Mouse (Mus musculus) cerebellum, adult 11-12 months (tissue): ENCODE results near the gene Tbc1d16.

Source experiments
- DNase-seq: peaks from one replicate; pipeline ENCODE4 v3.0.0; 2022

Gene Tbc1d16

DNA sequence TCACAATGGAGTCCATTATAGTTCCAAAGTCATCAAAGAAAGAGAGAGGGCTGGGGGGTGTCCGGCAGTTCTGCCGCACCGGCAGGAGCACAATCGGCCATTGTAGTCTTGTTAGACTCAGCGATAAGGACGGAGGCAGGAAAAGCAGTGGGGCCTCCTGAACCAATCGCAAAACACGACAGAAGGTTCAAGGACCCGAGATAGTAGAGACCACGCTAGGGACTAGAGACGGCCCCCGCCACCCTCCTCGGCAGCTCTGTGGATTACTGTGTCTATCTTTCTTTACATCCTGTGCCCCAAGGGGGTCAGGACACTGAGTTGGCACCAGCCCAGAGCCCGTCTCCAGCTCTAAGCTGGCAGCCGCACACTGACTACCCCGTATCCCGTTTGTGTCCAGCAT lies 93.7 kb downstream of the Tbc1d16 start:
- peak; percentile 51 for DNase-seq

DNA sequence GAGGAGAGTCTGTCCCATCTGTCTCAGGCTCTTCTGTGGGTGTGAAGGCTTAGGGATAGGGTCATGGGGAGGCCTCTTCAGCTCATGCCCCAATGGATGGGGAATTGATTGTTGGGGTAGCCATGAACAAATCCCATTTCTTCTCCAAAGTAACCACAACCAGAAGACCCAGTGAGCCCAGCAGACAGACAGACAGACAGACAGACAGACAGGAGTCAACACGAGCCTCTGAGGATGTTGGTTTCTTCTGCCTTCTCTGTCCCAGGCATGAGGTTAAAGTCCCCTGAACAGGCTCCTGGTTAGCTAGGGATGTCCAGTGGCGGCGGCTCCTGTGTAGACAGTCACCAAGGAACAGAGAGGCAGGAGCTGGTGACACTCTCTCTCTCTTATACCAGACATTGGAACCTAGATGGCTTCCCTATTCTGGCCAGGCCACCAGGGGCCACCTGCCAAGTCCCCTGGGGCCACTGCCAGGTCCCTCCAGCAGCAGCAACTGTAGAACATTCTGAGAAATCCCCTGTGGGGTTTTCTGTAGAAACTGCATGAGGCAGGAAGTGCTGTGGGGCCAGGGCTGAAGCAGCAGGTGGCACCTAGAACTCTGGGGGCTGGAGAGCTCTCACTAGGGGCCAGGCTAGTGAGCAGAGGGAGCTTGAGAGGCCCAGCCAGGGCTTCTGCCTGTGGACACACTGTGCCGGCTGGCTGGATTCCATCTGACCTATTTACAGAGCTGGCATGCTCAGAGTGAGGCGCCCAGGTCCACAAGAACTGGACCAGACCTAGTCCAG lies 94.7 kb downstream of the Tbc1d16 start:
- peak; percentile 94 for DNase-seq

DNA sequence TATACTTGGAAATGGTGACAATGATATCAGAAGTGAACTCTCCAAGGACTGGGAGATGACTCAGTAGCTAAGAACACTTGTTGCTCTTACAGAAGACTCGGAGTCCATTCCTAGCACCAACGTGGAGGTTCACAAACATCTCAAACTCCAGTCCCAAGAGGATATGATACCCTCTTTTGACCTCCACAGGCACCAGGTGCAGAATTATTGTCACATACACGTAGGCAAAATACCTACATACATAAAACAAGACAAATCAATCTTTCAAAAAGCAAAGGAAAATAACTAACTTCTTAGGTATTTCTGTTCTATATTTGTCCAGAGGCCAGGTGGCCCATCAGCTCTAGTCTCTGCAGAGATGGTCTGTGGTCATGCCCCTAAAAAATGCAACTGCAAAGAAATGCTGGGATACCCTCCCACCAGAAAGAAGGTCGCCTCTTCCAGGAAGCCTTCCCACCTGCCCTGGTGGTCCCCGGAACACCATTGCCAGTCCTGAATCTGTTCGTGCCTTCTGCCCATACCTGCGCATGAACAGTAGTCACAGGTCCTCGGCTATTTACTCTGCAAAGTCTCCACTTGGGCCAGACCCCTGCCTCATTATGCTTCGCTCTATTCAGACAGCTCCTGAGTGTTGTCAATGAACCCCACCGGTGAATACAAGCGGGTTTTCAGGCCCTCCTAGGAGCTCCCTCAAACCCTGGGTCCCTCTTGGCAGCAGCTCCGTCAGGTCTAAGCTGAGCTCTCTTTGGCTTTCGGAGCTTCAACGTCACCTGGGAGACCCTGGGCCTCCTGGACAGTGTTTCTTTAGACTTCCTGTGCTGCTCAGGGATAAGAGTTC lies 95.9 kb downstream of the Tbc1d16 start:
- peak; percentile 16 for DNase-seq

GRCm38 (mm10) chr11:119130081-119130765 lies 98.1 kb downstream of the Tbc1d16 start:
- DNase-seq, result no peak

GRCm38 (mm10) chr11:119129281-119130058 lies 98.8 kb downstream of the Tbc1d16 start:
- no peak for DNase-seq

DNA sequence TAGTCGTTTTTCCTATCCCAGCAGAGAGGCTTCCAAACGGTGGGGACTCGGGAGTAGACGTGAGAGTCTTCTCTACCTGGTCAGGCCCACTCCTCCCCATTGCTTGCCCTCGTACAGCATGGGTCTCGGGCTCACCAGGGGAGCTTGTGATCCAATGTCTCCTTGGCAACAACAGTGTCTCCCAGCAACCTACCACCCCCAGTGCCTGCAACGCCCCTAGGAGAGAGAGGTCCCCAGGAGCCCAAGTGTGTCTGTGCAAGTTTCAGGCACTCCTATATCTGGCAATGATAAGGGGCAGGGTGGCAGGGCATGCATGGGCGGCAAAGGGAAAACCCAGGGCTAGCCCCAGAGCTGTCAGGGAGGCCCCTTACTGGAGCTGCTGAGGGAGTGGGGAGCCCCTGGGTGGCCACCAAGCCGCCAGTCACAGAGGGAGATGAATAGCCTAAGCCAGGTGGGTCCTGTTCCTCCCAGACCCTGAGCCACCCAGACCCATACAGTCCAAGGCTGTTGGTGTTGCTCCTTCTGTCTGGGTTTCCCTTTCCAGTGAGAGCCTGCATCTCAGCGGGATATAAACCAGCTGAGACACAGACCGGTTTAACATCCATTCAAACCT lies 99.5 kb downstream of the Tbc1d16 start:
- DNase-seq, result no peak

DNA sequence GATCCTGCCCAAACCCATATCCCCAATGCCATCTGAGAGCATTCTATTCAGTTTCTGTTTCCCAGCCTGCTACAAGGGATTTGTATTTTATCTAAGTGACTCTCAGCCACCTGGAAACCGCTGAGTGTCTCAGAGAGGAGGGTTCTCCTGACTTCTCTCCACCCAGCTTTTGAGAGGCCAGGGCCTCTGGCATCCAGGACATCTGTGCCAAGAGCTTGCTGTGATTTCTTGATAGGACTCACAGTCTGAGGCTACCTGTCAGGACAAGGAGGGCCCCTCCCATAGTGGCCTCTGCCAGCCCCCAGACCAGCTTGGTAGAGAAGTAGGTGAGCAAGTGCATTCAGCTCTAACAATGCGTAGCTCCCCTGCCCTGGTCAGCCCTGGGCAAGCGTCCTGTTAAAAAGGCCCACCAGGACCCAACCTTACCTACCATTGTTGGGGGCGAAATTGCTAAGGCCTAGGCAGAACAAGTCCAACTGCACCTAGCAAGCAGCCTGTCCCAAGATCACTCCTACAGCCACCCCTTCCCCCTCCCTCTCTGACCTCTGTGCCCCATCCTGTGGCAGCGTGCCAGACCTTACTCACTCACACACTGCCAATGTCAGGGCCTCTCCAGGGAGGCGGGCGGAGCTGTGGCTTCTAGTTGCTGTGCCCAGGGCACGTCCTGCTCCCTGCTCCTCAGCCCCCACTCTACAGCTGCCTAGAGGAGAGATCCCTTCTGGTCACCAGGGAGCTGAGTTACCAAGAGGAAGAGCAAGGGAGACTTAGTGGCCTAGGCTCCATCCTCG lies 100.4 kb downstream of the Tbc1d16 start:
- no peak for DNase-seq

DNA sequence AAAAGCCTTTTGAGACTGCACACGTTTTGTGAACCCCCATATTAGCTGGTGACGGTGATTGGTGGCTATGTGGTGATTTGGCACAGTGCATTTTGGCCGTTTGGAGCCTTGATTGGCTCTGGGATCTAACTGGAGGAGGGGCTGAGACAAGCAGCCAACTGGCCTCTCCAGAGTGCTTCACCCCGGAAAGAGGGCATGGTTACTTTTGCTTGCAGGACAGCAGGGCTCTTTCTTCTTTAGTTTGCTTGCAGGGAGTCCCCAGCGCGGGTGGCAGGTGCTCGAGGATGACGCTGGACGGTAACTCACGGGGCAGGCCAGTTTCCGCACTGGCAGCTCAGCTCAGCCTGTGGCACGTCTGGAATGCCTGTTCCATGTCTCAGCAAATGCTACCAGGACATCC lies 101.2 kb downstream of the Tbc1d16 start:
- no peak for DNase-seq

GRCm38 (mm10) chr11:119125929-119126861 lies 102.1 kb downstream of the Tbc1d16 start:
- DNase-seq, result no peak

- DNase-seq, result no peak
Observed at GRCm38 (mm10) chr11:119124536-119124935, 103.8 kb downstream of the Tbc1d16 start.

GRCm38 (mm10) chr11:119123522-119124319 lies 104.6 kb downstream of the Tbc1d16 start:
- no peak for DNase-seq

GRCm38 (mm10) chr11:119122396-119122795 lies 105.9 kb downstream of the Tbc1d16 start:
- DNase-seq, result no peak

GRCm38 (mm10) chr11:119118905-119119304 lies 109.4 kb downstream of the Tbc1d16 start:
- DNase-seq, result no peak

DNA sequence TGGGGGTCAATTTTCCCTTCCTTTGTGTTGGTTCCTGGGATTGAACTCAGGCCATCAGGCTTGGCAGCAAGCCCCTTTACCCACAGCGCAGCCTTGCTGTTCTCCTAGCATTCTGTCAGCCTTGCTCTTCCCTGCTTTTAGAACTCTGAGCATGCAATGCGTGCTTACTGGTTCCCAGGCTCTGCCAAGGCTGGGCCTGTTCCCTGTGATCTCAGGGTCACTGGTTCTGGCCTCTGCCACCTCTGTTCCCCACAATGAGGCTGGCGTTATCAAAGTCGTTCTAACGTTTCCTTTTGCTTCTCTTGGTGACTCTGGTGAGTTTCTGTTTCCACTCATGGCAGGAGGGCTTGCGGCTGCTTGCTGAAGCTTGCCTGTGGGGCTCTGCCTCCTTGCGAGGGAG lies 110.4 kb downstream of the Tbc1d16 start:
- no peak for DNase-seq

- no peak for DNase-seq
Observed at GRCm38 (mm10) chr11:119116992-119117391, 111.3 kb downstream of the Tbc1d16 start.

GRCm38 (mm10) chr11:119112721-119113120 lies 115.6 kb downstream of the Tbc1d16 start:
- DNase-seq, result no peak

GRCm38 (mm10) chr11:119111345-119111744 lies 117.0 kb downstream of the Tbc1d16 start:
- DNase-seq, result no peak

- DNase-seq, result no peak
Observed at GRCm38 (mm10) chr11:119109415-119110071, 118.8 kb downstream of the Tbc1d16 start.
